Mouse (Mus musculus) midbrain, embryonic 16.5 days (tissue): Measurements from ENCODE around the gene Nfasc. TPM values are rescaled to one million over a fixed set of nuclear protein-coding genes. Genes with fewer than 3 reads are reported as not detected.
A peak's percentile ranks its signal among the peaks of the same experiment; 100 is the strongest.

Source experiments
- ATAC-seq: fragments of 200-750 bp; cut with Nextera tagmentation; 2 replicates; pipeline ENCODE4 v1.8.0; 2017; ENCODE audit warnings: moderate TSS enrichment
- H3K27ac ChIP-seq: fragments of 300-500 bp; sonication (generic); 2 replicates; pipeline ENCODE4 v1.5.1; 2014; ENCODE audit warnings: mild to moderate bottlenecking, low read length, mixed read lengths
- H3K27me3 ChIP-seq: fragments of 300-500 bp; sonication (generic); 2 replicates; pipeline ENCODE4 v1.6.1; 2014; ENCODE audit warnings: low read depth, low read length, mixed read lengths; ENCODE audit not compliant: control insufficient read depth, insufficient read depth
- H3K36me3 ChIP-seq: fragments of 300-500 bp; sonication (generic); 2 replicates; pipeline ENCODE4 v1.6.1; 2014; ENCODE audit warnings: mild to moderate bottlenecking, low read length, moderate library complexity, mixed read lengths; ENCODE audit not compliant: control insufficient read depth, insufficient read depth
- H3K4me1 ChIP-seq: fragments of 300-500 bp; sonication (generic); 2 replicates; pipeline ENCODE4 v1.6.1; 2014; ENCODE audit warnings: mild to moderate bottlenecking, low read length, mixed read lengths; ENCODE audit not compliant: control insufficient read depth, insufficient read depth
- H3K4me2 ChIP-seq: fragments of 300-500 bp; sonication (generic); 2 replicates; pipeline ENCODE4 v1.6.1; 2014; ENCODE audit warnings: mild to moderate bottlenecking, low read length, mixed read lengths
- H3K4me3 ChIP-seq: fragments of 300-500 bp; sonication (generic); 2 replicates; pipeline ENCODE4 v1.5.1; 2014; ENCODE audit warnings: low read depth, mild to moderate bottlenecking, low read length, moderate library complexity, mixed read lengths
- H3K9ac ChIP-seq: fragments of 300-500 bp; sonication (generic); 2 replicates; pipeline ENCODE4 v1.6.1; 2014; ENCODE audit warnings: low read depth, low read length, mixed read lengths
- H3K9me3 ChIP-seq: fragments of 300-500 bp; sonication (generic); replicated peaks from 2 replicates; pipeline ENCODE4 v1.6.1; 2014; ENCODE audit warnings: mild to moderate bottlenecking, low read length, mixed read lengths; ENCODE audit not compliant: control insufficient read depth, poor library complexity, severe bottlenecking
- whole genome bisulfite sequencing: fragments of 180-500 bp; shearing (Covaris S2); extraction: QIAGEN DNeasy Blood & Tissue Kit; methylation state at CpG from one replicate; pipeline ENCODE4 v1.1.7; 2014; 5-methylcytosine and 5-hydroxymethylcytosine counted together
- polyA plus RNA-seq: library from polyadenylated mRNA; unstranded; fragments of >200 nt; fragmentation: Nextera tagmentation; extraction: Ambion mirVana; gene quantifications from 2 replicates; pipeline ENCODE4 v1.2.1, GENCODE M21; 2015

The Nfasc gene
- polyA plus RNA-seq, 1 experiment from 2014 or later: 42.7 TPM

DNA sequence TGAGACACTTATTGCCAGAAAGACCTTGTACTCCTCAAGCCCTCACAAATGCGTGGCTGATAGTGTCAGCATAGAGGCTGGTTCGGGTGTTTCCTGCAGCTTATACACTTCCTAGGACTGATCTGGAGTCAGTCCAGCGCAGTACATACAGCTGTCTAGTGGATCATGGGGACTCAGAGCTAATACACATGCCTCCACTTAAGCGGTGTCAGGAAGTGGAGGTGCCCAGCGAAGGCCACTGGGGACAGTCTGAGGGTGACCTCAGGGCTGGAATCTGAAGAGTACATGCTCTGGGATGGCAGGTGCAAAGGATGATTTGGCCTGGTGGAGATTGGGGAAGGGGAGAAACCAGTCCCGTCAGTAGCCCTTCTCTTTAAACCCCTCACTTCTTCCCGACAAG is 200.9 kb downstream of the Nfasc start:
- no peak for ATAC-seq
- WGBS: 54% methylated on average over 7 of the region's 7 CpGs
- Histone ChIP-seq H3K9ac (no peak overlapping the region), H3K4me2 (peak overlapping the region; percentile 91), H3K36me3 (no peaks in the 10 kb centered on the region), H3K27me3 (no peaks in the 10 kb centered on the region), H3K27ac (no peak overlapping the region), H3K4me3 (peak overlapping the region; percentile 54), H3K9me3 (no peaks in the 10 kb centered on the region), H3K4me1 (peaks cover 24% of the 10 kb centered on the region)

GRCm38 (mm10) chr1:132537736-132538135 is 203.9 kb downstream of the Nfasc start:
- 58% methylated on average over 5 of the region's 5 CpGs for WGBS

DNA sequence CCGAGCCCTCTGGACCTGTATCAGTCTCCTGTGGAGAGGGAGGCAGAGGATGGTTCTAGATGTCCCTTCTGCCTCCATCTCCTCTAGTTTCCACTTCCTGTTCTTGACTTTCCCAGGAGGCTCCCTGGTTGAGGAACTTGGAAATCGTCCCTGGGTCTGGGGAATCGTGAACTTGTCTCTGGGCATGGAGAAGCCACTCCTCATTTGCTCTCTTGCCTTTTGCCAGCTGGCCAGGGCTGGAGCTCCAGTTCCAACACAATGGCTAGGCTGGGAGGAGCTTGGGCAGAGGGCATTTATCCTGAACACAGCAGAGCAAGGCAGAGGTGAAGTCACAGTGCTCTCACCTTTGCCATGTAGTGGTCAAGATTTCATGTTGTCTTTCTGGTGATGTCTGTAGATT is 205.2 kb downstream of the Nfasc start:
- Histone ChIP-seq H3K4me3 (no peak overlapping the region), H3K4me2 (no peak overlapping the region), H3K9me3 (no peaks in the 10 kb centered on the region), H3K9ac (no peak overlapping the region), H3K27me3 (no peaks in the 10 kb centered on the region), H3K27ac (no peak overlapping the region), H3K4me1 (peaks cover 21% of the 10 kb centered on the region), H3K36me3 (no peaks in the 10 kb centered on the region)
- 86% methylated on average over 3 of the region's 3 CpGs for WGBS
- no peak for ATAC-seq

More at GRCm38 (mm10) chr1:132537736-132538135, 203.9 kb downstream of the Nfasc start:
- no peaks in the 10 kb centered on the region for H3K9me3 ChIP-seq
- no peaks in the 10 kb centered on the region for H3K27me3 ChIP-seq
- H3K27ac ChIP-seq: no peak overlapping the region
- H3K9ac ChIP-seq: no peak overlapping the region
- H3K4me3 ChIP-seq: no peak overlapping the region
- H3K4me1 ChIP-seq: peaks cover 33% of the 10 kb centered on the region
- no peaks in the 10 kb centered on the region for H3K36me3 ChIP-seq
- ATAC-seq: no peak
- no peak overlapping the region for H3K4me2 ChIP-seq

DNA sequence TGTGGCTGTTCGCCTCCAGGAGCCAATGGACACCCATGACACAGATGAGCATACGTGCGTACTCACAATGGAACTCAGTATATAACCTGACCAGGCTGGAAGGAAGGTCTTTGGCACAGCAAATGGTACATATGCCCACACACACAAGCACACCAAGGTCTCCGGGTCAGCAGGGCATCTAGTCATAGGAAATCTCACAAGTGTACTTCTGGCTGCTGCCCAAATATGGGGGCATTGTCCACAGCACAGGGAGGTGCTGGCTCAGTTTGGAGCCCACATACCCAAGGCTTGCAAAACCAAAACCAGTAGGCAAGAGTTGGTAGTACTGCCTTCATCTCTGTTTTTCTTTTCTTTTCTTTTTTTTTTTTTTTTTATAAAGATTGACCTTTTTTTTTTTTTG is 206.1 kb downstream of the Nfasc start:
- Histone ChIP-seq H3K4me2 (no peak overlapping the region), H3K9ac (no peak overlapping the region), H3K27me3 (no peaks in the 10 kb centered on the region), H3K4me1 (peaks cover 23% of the 10 kb centered on the region), H3K4me3 (no peak overlapping the region), H3K36me3 (no peaks in the 10 kb centered on the region), H3K9me3 (no peaks in the 10 kb centered on the region), H3K27ac (no peak overlapping the region)
- 95% methylated on average over 4 of the region's 4 CpGs for WGBS
- ATAC-seq: no peak

DNA sequence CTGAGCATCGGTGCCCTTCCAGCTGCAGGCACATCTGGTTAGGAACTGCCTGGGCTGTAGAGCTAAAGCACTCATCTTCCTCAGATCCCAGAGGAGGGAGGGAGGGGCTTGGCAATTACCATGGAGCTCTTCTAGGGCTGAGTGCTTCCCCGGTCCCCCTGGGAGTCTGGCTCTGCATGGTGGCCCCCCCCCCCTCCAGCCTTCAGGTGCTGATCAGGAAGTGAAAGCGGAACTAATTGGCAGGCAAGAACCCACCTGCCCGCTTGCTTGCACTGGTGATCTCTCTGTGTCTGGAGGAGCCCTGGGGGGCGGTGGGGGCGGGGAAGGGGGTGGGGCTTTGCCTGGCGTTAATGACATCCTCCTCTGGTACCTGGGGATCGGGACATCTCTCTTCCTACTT is 207.8 kb downstream of the Nfasc start:
- Histone ChIP-seq H3K4me2 (0 out of 2 replicates have a peak overlapping the region, but pooled peaks have one; percentile 1), H3K9ac (peak overlapping the region; percentile 8; the same call in 1 of the 2 replicates), H3K4me3 (no peak overlapping the region), H3K27me3 (no peaks in the 10 kb centered on the region), H3K9me3 (no peaks in the 10 kb centered on the region), H3K36me3 (peaks cover 4% of the 10 kb centered on the region; the same call in 1 of the 2 replicates), H3K27ac (0 out of 2 replicates have a peak overlapping the region, but pooled peaks have one; percentile 24), H3K4me1 (peaks cover 23% of the 10 kb centered on the region)
- no peak for ATAC-seq
- 6% methylated on average over 8 of the region's 8 CpGs for WGBS

DNA sequence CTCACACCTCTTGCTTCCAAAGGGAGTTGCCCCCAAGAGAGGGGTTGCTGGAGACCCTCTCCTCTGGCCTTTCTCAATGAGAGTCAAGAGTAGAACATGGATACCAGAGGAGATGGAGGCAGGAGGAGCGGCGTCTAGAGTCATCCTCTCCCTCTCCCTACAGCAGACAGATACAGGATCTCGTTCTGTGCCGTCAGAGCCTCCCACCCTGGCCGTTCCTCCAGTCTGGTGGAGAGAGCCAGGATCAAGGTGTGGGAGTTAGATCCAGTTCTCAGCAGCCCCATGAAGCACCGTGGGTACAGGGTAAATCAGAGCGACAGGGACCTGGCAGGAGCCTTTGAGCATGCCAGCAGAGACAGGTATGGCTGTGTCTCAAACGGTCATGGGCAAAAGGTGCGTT is 209.1 kb downstream of the Nfasc start:
- Histone ChIP-seq H3K9me3 (no peaks in the 10 kb centered on the region), H3K4me2 (no peak overlapping the region), H3K4me1 (peaks cover 23% of the 10 kb centered on the region), H3K4me3 (no peak overlapping the region), H3K36me3 (peaks cover 9% of the 10 kb centered on the region; the same call in 1 of the 2 replicates), H3K27ac (no peak overlapping the region), H3K27me3 (no peaks in the 10 kb centered on the region), H3K9ac (no peak overlapping the region)
- 74% methylated on average over 9 of the region's 9 CpGs for WGBS
- no peak for ATAC-seq

- H3K4me1 ChIP-seq: peaks cover 31% of the 10 kb centered on the region
- no peak overlapping the region for H3K9ac ChIP-seq
- no peaks in the 10 kb centered on the region for H3K9me3 ChIP-seq
- no peak overlapping the region for H3K4me3 ChIP-seq
- WGBS: 3% methylated on average over 5 of the region's 5 CpGs
- H3K4me2 ChIP-seq: no peak overlapping the region
- no peaks in the 10 kb centered on the region for H3K27me3 ChIP-seq
- peak; percentile 30; the same call in 1 of the 2 replicates for ATAC-seq
- peaks cover 9% of the 10 kb centered on the region; the same call in 1 of the 2 replicates for H3K36me3 ChIP-seq
- H3K27ac ChIP-seq: no peak overlapping the region
Observed at GRCm38 (mm10) chr1:132530631-132531191, 210.9 kb downstream of the Nfasc start.

GRCm38 (mm10) chr1:132528647-132529334 is 212.8 kb downstream of the Nfasc start:
- peaks cover 13% of the 10 kb centered on the region for H3K36me3 ChIP-seq
- WGBS: 91% methylated on average over 19 of the region's 19 CpGs
- H3K4me1 ChIP-seq: peaks cover 21% of the 10 kb centered on the region
- H3K27me3 ChIP-seq: no peaks in the 10 kb centered on the region
- H3K27ac ChIP-seq: no peak overlapping the region
- H3K9ac ChIP-seq: no peak overlapping the region
- no peak overlapping the region for H3K4me3 ChIP-seq
- no peak overlapping the region for H3K4me2 ChIP-seq
- H3K9me3 ChIP-seq: no peaks in the 10 kb centered on the region
- no peak for ATAC-seq

- Histone ChIP-seq H3K4me3 (no peak overlapping the region), H3K9me3 (no peaks in the 10 kb centered on the region), H3K36me3 (peaks cover 15% of the 10 kb centered on the region), H3K4me1 (peaks cover 16% of the 10 kb centered on the region), H3K27me3 (no peaks in the 10 kb centered on the region), H3K9ac (no peak overlapping the region), H3K27ac (no peak overlapping the region), H3K4me2 (no peak overlapping the region)
- 94% methylated on average over 13 of the region's 13 CpGs for WGBS
- ATAC-seq: no peak
Observed at GRCm38 (mm10) chr1:132528071-132528470, 213.5 kb downstream of the Nfasc start.
